Mouse (Mus musculus): ENCODE measurements around the gene Pik3ca.
A peak's percentile ranks its signal among the peaks of the same experiment; 100 is the strongest.

Gene Pik3ca

GRCm38 (mm10) chr3:32505841-32506240, 108.4 kb downstream of the Pik3ca start:
- no peak for DNase-seq

- no peak for DNase-seq
These were observed 109.1 kb downstream of the Pik3ca start for GRCm38 (mm10) chr3:32506366-32507225.

- DNase-seq = peak; percentile 16 to 37
These were observed 111.3 kb downstream of the Pik3ca start for GRCm38 (mm10) chr3:32508666-32509324.

GRCm38 (mm10) chr3:32509496-32510374, 112.3 kb downstream of the Pik3ca start, which contains the start of gene Zfp639:
TSS of gene Zfp639 (plus strand) at chr3:32510259.
- no peak for DNase-seq

GRCm38 (mm10) chr3:32510375-32511190, 113.1 kb downstream of the Pik3ca start:
- DNase-seq = peak; percentile 86 to 89

GRCm38 (mm10) chr3:32511191-32511550, 113.7 kb downstream of the Pik3ca start:
- no peak for DNase-seq

- DNase-seq = no peak
These were observed 115.3 kb downstream of the Pik3ca start for GRCm38 (mm10) chr3:32512686-32513284.

GRCm38 (mm10) chr3:32513528-32513927, 116.1 kb downstream of the Pik3ca start:
- DNase-seq = no peak

Data from thymus, adult 18-20 months (tissue).